Mouse (Mus musculus) thymus, adult 2 months (tissue): ENCODE results near the gene Ube2o.

ENCODE experiments used
- CTCF ChIP-seq: fragments of 200-500 bp; IDR thresholded peaks from 2 replicates; pipeline ENCODE4 v1.5.1; 2012; ENCODE audit warnings: mild to moderate bottlenecking, control low read depth, low read length, moderate library complexity, borderline replicate concordance; ENCODE audit not compliant: control insufficient read depth, poor library complexity, insufficient read depth; ENCODE audit errors: extremely low read depth
- POLR2A ChIP-seq: fragments of 200-500 bp; IDR thresholded peaks from 2 replicates; pipeline ENCODE4 v1.6.1; 2012; ENCODE audit warnings: mild to moderate bottlenecking, low read length, control low read depth, moderate library complexity; ENCODE audit not compliant: control insufficient read depth, poor library complexity, insufficient read depth; ENCODE audit errors: extremely low read depth

GRCm38 (mm10) chr11:116603339-116603738 lies 22.1 kb upstream of the Ube2o start:
- TF ChIP-seq POLR2A (no peak), CTCF (no peak)
